Mouse (Mus musculus): ENCODE results near the gene Rab5if.
"Not testable (repeated sequence)": the region's sequence is repeated elsewhere in the genome, so short reads cannot be mapped to it uniquely, and the experiment has no call there.

The Rab5if gene

GRCm38 (mm10) chr2:156887017-156887416 lies 24.1 kb downstream of the Rab5if start, which contains the start of gene Sla2:
Sla2 (minus strand) TSS chr2:156887192.
- no peak for DNase-seq (ENCODE audit: low spot score in 2 of 2)

- DNase-seq (ENCODE audit: low spot score in 2 of 2) = no peak
Measured at GRCm38 (mm10) chr2:156888490-156888889, 25.6 kb downstream of the Rab5if start.

GRCm38 (mm10) chr2:156892240-156892639 lies 29.3 kb downstream of the Rab5if start:
- DNase-seq (ENCODE audit: low spot score in 2 of 2) = no peak

GRCm38 (mm10) chr2:156892821-156893220 lies 29.9 kb downstream of the Rab5if start:
- DNase-seq (ENCODE audit: low spot score in 2 of 2) = no peak

- no peak for DNase-seq (ENCODE audit: low spot score in 2 of 2)
Measured at GRCm38 (mm10) chr2:156894496-156895265, 31.8 kb downstream of the Rab5if start.

GRCm38 (mm10) chr2:156896384-156896914 lies 33.5 kb downstream of the Rab5if start:
- no peak for DNase-seq (ENCODE audit: low spot score in 2 of 2)

- DNase-seq (ENCODE audit: low spot score in 2 of 2) = no peak
Measured at GRCm38 (mm10) chr2:156897034-156897433, 34.1 kb downstream of the Rab5if start.

- DNase-seq (ENCODE audit: low spot score in 2 of 2) = no peak
Measured at GRCm38 (mm10) chr2:156898374-156898773, 35.4 kb downstream of the Rab5if start.

GRCm38 (mm10) chr2:156899184-156899583 lies 36.3 kb downstream of the Rab5if start:
- DNase-seq (ENCODE audit: low spot score in 2 of 2) = no peak

GRCm38 (mm10) chr2:156901344-156901743 lies 38.4 kb downstream of the Rab5if start:
- no peak for DNase-seq (ENCODE audit: low spot score in 2 of 2)

- no peak for DNase-seq (ENCODE audit: low spot score in 2 of 2)
Measured at GRCm38 (mm10) chr2:156901883-156902282, 39.0 kb downstream of the Rab5if start.

GRCm38 (mm10) chr2:156902411-156902810 lies 39.5 kb downstream of the Rab5if start:
- DNase-seq (ENCODE audit: low spot score in 2 of 2) = not testable (repeated sequence)

GRCm38 (mm10) chr2:156903367-156903766 lies 40.4 kb downstream of the Rab5if start:
- DNase-seq (ENCODE audit: low spot score in 2 of 2) = no peak

GRCm38 (mm10) chr2:156904976-156905717 lies 42.2 kb downstream of the Rab5if start:
- DNase-seq (ENCODE audit: low spot score in 2 of 2) = peak; percentile 55 to 70

GRCm38 (mm10) chr2:156905931-156906330 lies 43.0 kb downstream of the Rab5if start:
- DNase-seq (ENCODE audit: low spot score in 2 of 2) = not testable (repeated sequence)

- no peak for DNase-seq (ENCODE audit: low spot score in 2 of 2)
Measured at GRCm38 (mm10) chr2:156913191-156913590, 50.3 kb downstream of the Rab5if start.

GRCm38 (mm10) chr2:156915559-156915958 lies 52.6 kb downstream of the Rab5if start:
- DNase-seq (ENCODE audit: low spot score in 2 of 2) = no peak

GRCm38 (mm10) chr2:156916419-156917125 lies 53.6 kb downstream of the Rab5if start:
- no peak for DNase-seq (ENCODE audit: low spot score in 2 of 2)

GRCm38 (mm10) chr2:156918562-156918961 lies 55.6 kb downstream of the Rab5if start:
- DNase-seq (ENCODE audit: low spot score in 2 of 2) = no peak

GRCm38 (mm10) chr2:156919191-156919590 lies 56.3 kb downstream of the Rab5if start:
- not testable (repeated sequence) for DNase-seq (ENCODE audit: low spot score in 2 of 2)

GRCm38 (mm10) chr2:156919796-156920195 lies 56.9 kb downstream of the Rab5if start:
- DNase-seq (ENCODE audit: low spot score in 2 of 2) = no peak

- no peak for DNase-seq (ENCODE audit: low spot score in 2 of 2)
Measured at GRCm38 (mm10) chr2:156923057-156923456, 60.1 kb downstream of the Rab5if start.
